Mouse (Mus musculus) heart, embryonic 16.5 days (tissue): ENCODE measurements around the gene B3galt5. TPM values are rescaled to one million over a fixed set of nuclear protein-coding genes. Genes with fewer than 3 reads are reported as not detected.

ENCODE experiments used
- ATAC-seq: fragments of 200-750 bp; cut with Nextera tagmentation; replicated peaks from 2 replicates; pipeline ENCODE4 v1.8.0; 2017; ENCODE audit warnings: moderate number of reproducible peaks; ENCODE audit not compliant: insufficient read depth, low FRiP score; ENCODE audit errors: extremely low read depth
- H3K27ac ChIP-seq: fragments of 300-500 bp; sonication (generic); 2 replicates; pipeline ENCODE4 v1.5.1; 2014; ENCODE audit warnings: mild to moderate bottlenecking, low read length, control low read depth, moderate library complexity
- H3K27me3 ChIP-seq: fragments of 300-500 bp; sonication (generic); 2 replicates; pipeline ENCODE4 v1.6.1; 2014; ENCODE audit warnings: low read length, mixed read lengths; ENCODE audit not compliant: control insufficient read depth, insufficient read depth
- H3K36me3 ChIP-seq: fragments of 300-500 bp; sonication (generic); 2 replicates; pipeline ENCODE4 v1.6.1; 2014; ENCODE audit not compliant: control insufficient read depth, insufficient read depth
- H3K4me1 ChIP-seq: fragments of 300-500 bp; sonication (generic); 2 replicates; pipeline ENCODE4 v1.6.1; 2014; ENCODE audit warnings: low read length, mixed read lengths; ENCODE audit not compliant: control insufficient read depth, insufficient read depth
- H3K4me2 ChIP-seq: fragments of 300-500 bp; sonication (generic); 2 replicates; pipeline ENCODE4 v1.6.1; 2014; ENCODE audit warnings: low read depth, mild to moderate bottlenecking, control low read depth, low read length
- H3K4me3 ChIP-seq: fragments of 300-500 bp; sonication (generic); 2 replicates; pipeline ENCODE4 v1.5.1; 2014; ENCODE audit warnings: mild to moderate bottlenecking, control low read depth, low read length
- H3K9ac ChIP-seq: fragments of 300-500 bp; sonication (generic); 2 replicates; pipeline ENCODE4 v1.6.1; 2014; ENCODE audit warnings: low read length, control low read depth
- H3K9me3 ChIP-seq: fragments of 300-500 bp; sonication (generic); replicated peaks from 2 replicates; pipeline ENCODE4 v1.6.1; 2016; ENCODE audit warnings: low read length; ENCODE audit not compliant: control insufficient read depth
- WGBS: fragments of 180-500 bp; shearing (Covaris S2); extraction: QIAGEN DNeasy Blood & Tissue Kit; methylation state at CpG from one replicate; pipeline ENCODE4 v1.1.7; 2014; 5-methylcytosine and 5-hydroxymethylcytosine counted together
- polyA plus RNA-seq: library from polyadenylated mRNA; unstranded; fragments of >200 nt; fragmentation: Nextera tagmentation; extraction: Ambion mirVana; gene quantifications from 2 replicates; pipeline ENCODE4 v1.2.1, GENCODE M21; 2015

The B3galt5 gene
- polyA plus RNA-seq, 1 experiment from 2014 or later, result 0.70 TPM

GRCm38 (mm10) chr16:96348070-96348469 lies 112.5 kb downstream of the B3galt5 start:
- Histone ChIP-seq H3K27me3 (no peaks in the 10 kb centered on the region), H3K4me1 (no peaks in the 10 kb centered on the region), H3K9me3 (no peaks in the 10 kb centered on the region), H3K4me3 (no peak overlapping the region), H3K27ac (no peak overlapping the region), H3K4me2 (no peak overlapping the region), H3K9ac (no peak overlapping the region), H3K36me3 (no peaks in the 10 kb centered on the region)
- WGBS, result 50% methylated on average over 11 of the region's 11 CpGs
- ATAC-seq, result no peak

DNA sequence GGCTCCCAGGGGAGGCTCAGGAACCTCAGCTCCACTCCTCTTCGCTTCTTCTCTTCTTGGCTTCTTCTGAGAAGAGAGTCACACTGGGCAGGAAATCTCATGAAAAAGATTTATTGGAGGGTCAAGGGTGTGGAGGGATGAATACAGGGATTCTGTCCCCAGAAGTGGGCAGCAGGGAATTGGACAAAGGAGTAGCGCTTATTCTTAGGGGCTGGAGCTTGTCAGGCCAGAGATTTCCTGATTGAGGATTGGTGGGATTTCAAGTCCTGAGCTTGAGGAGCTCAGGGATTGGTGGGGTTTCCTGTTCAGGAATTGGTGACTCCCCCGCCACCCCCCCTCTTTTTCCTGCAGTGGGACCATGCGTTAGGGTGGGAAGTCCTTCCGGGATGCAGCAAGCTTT lies 113.2 kb downstream of the B3galt5 start:
- WGBS, result 67% methylated on average over 5 of the region's 5 CpGs
- no peaks in the 10 kb centered on the region for H3K4me1 ChIP-seq
- H3K4me2 ChIP-seq, result no peak overlapping the region
- no peak overlapping the region for H3K9ac ChIP-seq
- no peak for ATAC-seq
- no peak overlapping the region for H3K4me3 ChIP-seq
- H3K36me3 ChIP-seq, result no peaks in the 10 kb centered on the region
- H3K27me3 ChIP-seq, result no peaks in the 10 kb centered on the region
- H3K9me3 ChIP-seq, result no peaks in the 10 kb centered on the region
- H3K27ac ChIP-seq, result no peak overlapping the region

DNA sequence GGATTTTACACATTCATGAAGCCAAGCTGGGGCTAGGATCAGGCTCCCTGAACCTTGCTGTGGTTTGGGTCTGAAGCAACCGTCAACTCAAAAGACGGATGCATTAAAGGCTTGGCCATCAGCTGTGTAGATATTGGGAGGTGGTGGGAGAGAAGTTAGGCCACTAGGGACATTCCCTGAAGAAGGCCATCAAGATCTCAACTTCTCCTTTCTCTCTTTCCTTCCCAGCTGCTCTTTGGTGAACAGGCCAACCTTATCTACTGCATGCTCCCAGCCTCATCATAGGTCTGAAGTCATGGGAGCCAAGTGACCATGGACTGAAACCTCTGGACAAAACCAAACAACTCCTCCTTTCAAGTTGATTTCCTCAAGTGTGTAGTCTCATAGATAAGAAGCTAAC lies 115.9 kb downstream of the B3galt5 start:
- no peaks in the 10 kb centered on the region for H3K4me1 ChIP-seq
- ATAC-seq, result no peak
- H3K9ac ChIP-seq, result no peak overlapping the region
- no peak overlapping the region for H3K4me2 ChIP-seq
- H3K36me3 ChIP-seq, result no peaks in the 10 kb centered on the region
- no peaks in the 10 kb centered on the region for H3K27me3 ChIP-seq
- no peak overlapping the region for H3K4me3 ChIP-seq
- no peak overlapping the region for H3K27ac ChIP-seq
- H3K9me3 ChIP-seq, result no peaks in the 10 kb centered on the region
- WGBS, result 91% methylated on average over 2 of the region's 2 CpGs

GRCm38 (mm10) chr16:96353296-96353896 lies 117.8 kb downstream of the B3galt5 start:
- WGBS, result 75% methylated on average over 6 of the region's 6 CpGs
- Histone ChIP-seq H3K4me3 (no peak overlapping the region), H3K4me1 (no peaks in the 10 kb centered on the region), H3K4me2 (no peak overlapping the region), H3K27ac (no peak overlapping the region), H3K9ac (no peak overlapping the region), H3K36me3 (no peaks in the 10 kb centered on the region), H3K27me3 (no peaks in the 10 kb centered on the region), H3K9me3 (no peaks in the 10 kb centered on the region)
- no peak for ATAC-seq

DNA sequence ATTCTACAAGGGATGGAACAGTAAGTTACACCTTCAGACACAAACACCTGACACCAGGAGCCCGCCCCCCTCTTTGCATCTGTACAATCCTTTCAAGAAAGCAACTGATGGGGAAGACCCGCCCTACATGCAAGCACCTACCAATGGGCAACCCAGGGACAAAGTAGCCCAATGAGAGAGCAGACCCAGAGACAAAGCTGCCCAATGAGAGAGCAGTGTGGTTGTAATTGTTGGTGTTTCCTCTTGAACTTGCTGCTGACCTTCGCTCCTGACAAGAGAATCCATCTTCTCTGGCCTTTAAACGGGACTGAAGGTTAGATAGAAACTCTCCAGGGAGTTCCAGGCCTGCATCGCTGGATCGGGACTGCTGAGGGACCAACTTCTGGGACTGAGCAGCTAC lies 118.4 kb downstream of the B3galt5 start:
- 41% methylated on average over 6 of the region's 6 CpGs for WGBS
- Histone ChIP-seq H3K4me1 (no peaks in the 10 kb centered on the region), H3K9ac (no peak overlapping the region), H3K27ac (no peak overlapping the region), H3K4me3 (peak overlapping the region; percentile 15), H3K4me2 (peak overlapping the region; percentile 23; the same call in 1 of the 2 replicates), H3K36me3 (no peaks in the 10 kb centered on the region), H3K27me3 (no peaks in the 10 kb centered on the region), H3K9me3 (no peaks in the 10 kb centered on the region)
- no peak; the same call in 1 of the 2 replicates for ATAC-seq

GRCm38 (mm10) chr16:96357903-96358302 lies 122.3 kb downstream of the B3galt5 start:
- no peaks in the 10 kb centered on the region for H3K4me1 ChIP-seq
- WGBS, result 10% methylated on average over 10 of the region's 10 CpGs
- H3K4me2 ChIP-seq, result peak overlapping the region; percentile 70
- H3K27ac ChIP-seq, result no peak overlapping the region
- ATAC-seq, result peak; percentile 65; the same call in 1 of the 2 replicates
- no peaks in the 10 kb centered on the region for H3K9me3 ChIP-seq
- peak overlapping the region; percentile 53 for H3K4me3 ChIP-seq
- H3K27me3 ChIP-seq, result no peaks in the 10 kb centered on the region
- no peaks in the 10 kb centered on the region for H3K36me3 ChIP-seq
- H3K9ac ChIP-seq, result peak overlapping the region; percentile 58

DNA sequence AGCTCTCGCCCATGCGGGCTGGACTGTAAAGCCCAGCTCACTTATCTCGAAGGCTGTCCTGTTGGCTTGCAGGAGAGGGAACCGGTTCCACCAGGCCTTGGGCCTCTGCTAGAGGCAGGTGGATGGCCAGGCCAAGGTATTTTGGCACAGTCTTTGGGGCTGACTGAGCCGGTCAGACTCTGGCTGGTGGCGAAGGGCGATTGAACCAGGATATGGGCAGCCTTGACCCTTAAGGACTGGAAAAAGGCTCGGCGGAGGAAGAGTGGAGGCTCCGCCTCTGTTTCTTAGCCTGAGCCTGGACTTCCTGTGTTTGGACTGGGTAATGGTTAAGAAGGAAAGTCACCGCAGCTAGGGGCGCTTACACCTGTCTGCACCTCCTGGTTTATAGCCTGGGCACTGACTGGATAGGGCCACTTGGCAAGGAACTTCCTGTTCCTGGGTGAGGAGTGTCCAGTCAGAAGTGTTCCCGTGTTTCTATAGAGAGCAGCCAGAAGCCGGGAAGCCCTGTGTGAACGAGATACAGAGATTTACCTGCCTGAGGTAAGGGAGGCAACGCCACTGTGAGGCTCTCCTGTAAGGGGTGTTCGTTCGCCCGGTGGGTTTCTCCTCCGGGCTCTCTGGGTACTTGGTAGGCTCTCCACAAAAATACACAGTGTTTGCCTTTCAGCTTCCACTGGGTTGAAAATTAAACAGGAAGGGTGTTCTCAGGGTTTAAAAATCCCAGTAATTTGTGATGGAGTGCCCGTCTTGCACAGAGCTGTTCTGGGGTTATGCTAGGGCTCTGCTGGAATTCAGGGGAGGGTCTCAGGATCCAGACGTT lies 125.9 kb downstream of the B3galt5 start:
- WGBS, result 61% methylated on average over 22 of the region's 22 CpGs
- Histone ChIP-seq H3K27me3 (no peaks in the 10 kb centered on the region), H3K27ac (no peak overlapping the region), H3K4me2 (no peak overlapping the region), H3K9me3 (no peaks in the 10 kb centered on the region), H3K36me3 (no peaks in the 10 kb centered on the region), H3K4me1 (no peaks in the 10 kb centered on the region), H3K9ac (no peak overlapping the region), H3K4me3 (no peak overlapping the region)
- ATAC-seq, result no peak

- 52% methylated on average over 4 of the region's 4 CpGs for WGBS
- H3K4me1 ChIP-seq, result no peaks in the 10 kb centered on the region
- no peaks in the 10 kb centered on the region for H3K36me3 ChIP-seq
- H3K9me3 ChIP-seq, result no peaks in the 10 kb centered on the region
- no peak for ATAC-seq
- no peak overlapping the region for H3K27ac ChIP-seq
- H3K4me2 ChIP-seq, result no peak overlapping the region
- no peak overlapping the region for H3K9ac ChIP-seq
- no peaks in the 10 kb centered on the region for H3K27me3 ChIP-seq
- no peak overlapping the region for H3K4me3 ChIP-seq
Observed at GRCm38 (mm10) chr16:96362873-96363272, 127.3 kb downstream of the B3galt5 start.

- H3K9me3 ChIP-seq, result no peaks in the 10 kb centered on the region
- no peaks in the 10 kb centered on the region for H3K4me1 ChIP-seq
- H3K27ac ChIP-seq, result no peak overlapping the region
- H3K36me3 ChIP-seq, result no peaks in the 10 kb centered on the region
- no peak overlapping the region for H3K4me2 ChIP-seq
- H3K4me3 ChIP-seq, result no peak overlapping the region
- no peak for ATAC-seq
- H3K9ac ChIP-seq, result no peak overlapping the region
- H3K27me3 ChIP-seq, result no peaks in the 10 kb centered on the region
- 66% methylated on average over 5 of the region's 5 CpGs for WGBS
Observed at GRCm38 (mm10) chr16:96363277-96363676, 127.7 kb downstream of the B3galt5 start.
